Mouse (Mus musculus) induced T-regulatory cell, adult 2 months (primary cell): ENCODE results near the gene March10.

ENCODE experiments used
- DNase-seq: peaks from one replicate; pipeline ENCODE4 v3.0.0-alpha.2; 2012; ENCODE audit warnings: low read depth

The March10 gene

DNA sequence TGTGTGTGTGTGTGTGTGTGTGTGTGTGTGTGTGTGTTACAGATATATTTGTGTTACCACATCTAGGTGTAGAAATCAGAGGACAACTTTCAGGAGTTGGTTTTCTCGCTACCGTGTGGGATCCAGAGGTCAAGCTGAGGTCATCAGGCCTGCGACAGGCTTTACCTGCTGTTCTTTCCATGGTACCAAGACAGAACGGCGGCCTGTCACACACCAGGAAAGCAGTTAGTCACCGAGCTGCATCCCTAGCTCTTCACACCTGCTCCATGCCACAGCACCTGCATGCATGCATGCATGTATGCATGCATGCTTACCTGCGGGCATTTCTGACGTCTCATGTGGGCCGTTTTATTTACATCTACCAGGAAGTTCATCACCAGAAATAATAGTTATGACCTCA lies 9.0 kb upstream of the March10 start:
- DNase-seq: no peak

- DNase-seq: no peak
Measured at GRCm38 (mm10) chr11:105464430-105464967, 8.0 kb upstream of the March10 start.

GRCm38 (mm10) chr11:105459900-105460299 lies 3.4 kb upstream of the March10 start:
- DNase-seq: no peak

- DNase-seq: no peak
Measured at GRCm38 (mm10) chr11:105457041-105457440, 506 bp upstream of the March10 start.

- DNase-seq: no peak
Measured at GRCm38 (mm10) chr11:105455118-105455517, 1.4 kb downstream of the March10 start.

GRCm38 (mm10) chr11:105453084-105453483 lies 3.5 kb downstream of the March10 start:
- DNase-seq: no peak

DNA sequence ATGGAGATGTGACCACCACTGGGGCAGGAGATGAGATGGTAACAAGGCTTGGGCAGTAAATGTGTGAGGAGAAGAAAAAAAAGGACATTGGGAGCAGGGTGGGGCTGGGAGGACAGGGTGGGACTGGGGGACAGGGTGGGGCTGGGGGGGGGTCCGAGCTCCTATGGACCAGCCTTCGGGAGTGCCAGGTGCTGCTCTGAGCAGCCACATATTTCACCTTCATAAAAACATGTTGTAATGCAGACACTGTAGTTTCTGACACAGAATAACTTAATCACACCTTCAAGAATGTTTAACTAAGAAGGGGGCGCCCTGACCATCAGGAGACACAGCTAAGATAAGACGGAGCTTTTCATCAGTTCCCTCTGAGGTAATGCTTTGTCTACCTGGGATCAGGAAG lies 4.0 kb downstream of the March10 start:
- no peak for DNase-seq

DNA sequence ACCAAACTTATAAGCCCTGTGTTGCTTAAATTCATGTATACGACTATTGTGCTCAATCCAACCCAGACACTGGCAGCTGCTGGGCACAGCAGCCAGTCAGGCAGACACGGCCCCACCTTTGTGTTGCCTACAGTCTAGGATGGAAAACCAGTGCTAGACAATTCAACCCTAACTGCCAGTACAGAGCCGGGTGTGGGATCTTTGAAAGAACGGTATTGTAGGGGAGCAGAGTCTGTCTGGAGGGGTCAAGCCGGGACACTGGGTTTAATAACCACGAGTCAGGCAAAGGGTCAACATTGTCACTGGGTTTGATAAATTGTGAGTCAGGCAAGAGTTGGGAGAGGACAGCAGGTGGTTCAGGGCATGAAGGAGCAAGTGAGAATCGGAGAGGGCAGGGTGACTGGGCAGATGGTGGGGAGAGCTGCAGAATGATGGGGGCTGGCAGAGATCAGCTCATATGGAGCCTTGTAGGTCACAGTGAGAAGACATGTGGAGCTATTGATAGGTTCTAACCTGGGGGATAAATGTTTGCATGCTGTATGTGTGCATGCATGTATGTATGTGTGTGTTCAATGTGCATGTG lies 4.9 kb downstream of the March10 start:
- DNase-seq: no peak

DNA sequence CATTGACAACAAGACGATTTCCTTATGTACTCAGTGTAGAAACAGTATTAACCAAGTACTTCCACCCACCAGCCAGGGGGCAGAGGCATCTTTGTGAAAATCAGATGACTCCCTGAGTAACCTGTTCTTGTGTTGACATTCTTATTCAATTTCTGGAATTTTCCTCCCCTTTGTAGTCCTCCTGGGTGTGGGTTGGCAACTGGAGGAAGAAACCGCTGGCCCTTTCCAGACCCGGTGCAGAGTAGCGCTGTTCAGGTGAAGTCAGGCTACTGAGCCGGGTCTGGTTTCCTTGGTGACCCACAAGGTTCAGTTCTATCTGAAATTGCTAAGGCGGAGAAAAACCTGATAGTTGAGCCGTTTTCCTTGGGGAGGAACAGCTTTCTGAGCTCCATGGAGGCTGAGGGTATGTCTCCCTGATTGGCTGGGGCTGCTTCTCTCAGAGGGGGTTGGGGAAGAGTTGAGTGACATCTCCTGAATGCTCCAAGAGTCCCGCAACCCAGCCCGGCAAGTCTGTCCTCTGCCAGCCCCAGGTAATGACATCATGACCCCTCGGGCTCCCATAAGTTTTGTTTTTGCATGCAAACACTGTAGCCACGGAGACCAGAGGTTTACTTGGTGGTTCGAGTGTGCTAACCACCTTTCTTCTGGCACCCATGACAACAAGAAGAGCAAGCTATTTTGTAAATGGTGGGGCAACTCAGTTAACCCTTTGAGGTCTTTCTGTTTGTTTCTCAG lies 6.8 kb downstream of the March10 start:
- no peak for DNase-seq

DNA sequence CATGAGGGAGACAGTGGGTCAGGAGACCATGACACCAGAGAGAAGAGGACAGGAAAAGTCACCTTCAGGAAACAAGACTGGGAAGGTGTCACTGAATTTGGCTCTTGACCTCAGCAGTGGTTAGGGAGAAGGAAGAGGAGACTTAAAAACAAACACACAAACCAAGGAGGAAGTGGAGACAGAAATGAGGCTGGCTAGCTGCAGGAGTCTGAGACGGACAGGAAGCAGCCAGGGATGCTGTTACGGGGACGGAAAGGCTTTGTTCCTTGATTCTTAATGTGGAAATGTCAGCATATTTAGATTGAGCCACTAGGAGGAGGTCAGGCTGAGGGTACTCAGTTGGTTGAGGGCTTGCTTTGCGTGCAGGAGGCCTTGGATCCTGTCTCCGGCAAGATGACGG lies 8.9 kb downstream of the March10 start:
- DNase-seq: no peak

GRCm38 (mm10) chr11:105446221-105446620 lies 10.3 kb downstream of the March10 start:
- no peak for DNase-seq

GRCm38 (mm10) chr11:105445741-105446140 lies 10.8 kb downstream of the March10 start:
- no peak for DNase-seq

DNA sequence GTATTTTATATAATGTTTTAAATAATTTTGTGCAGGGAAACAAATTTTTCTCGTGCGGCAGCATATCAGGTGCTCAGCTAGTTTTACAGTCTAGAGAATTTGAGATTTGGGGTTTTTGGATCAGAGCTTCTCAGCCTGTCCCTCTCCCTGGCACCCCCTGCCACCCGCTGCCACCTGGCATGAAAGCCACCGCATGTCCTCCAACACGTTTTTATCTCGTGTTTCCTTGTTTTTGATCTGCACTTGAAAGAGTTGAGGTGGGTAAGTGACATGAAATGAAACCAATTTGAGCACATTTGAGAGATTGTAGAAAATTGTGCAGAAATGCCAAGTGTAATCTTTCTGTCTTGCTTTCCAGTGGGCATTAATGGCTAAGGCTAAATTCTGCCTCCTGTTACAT lies 11.6 kb downstream of the March10 start:
- DNase-seq: peak; percentile 23

DNA sequence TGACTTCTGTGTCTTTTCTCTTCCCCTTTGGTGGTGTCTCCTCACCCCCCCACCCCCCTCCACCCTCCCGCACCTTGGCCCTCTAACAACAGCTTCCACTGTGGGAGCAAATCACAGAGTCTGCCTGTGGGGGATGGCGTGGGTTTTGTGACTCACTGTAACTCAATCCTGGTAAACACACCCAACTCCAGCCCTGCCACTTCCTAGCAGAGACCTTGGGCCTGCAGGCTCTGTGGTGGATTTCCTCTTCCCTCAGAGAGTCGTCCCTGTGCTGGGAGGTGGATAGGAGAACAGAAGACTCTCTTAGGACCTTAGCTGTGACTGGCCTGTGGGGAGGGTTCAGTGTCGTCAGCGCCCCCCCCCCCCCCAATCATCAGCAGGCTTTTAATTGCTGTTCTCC lies 13.0 kb downstream of the March10 start:
- no peak for DNase-seq

GRCm38 (mm10) chr11:105439796-105440195 lies 16.7 kb downstream of the March10 start:
- DNase-seq: no peak

- no peak for DNase-seq
Measured at GRCm38 (mm10) chr11:105438907-105439306, 17.6 kb downstream of the March10 start.

DNA sequence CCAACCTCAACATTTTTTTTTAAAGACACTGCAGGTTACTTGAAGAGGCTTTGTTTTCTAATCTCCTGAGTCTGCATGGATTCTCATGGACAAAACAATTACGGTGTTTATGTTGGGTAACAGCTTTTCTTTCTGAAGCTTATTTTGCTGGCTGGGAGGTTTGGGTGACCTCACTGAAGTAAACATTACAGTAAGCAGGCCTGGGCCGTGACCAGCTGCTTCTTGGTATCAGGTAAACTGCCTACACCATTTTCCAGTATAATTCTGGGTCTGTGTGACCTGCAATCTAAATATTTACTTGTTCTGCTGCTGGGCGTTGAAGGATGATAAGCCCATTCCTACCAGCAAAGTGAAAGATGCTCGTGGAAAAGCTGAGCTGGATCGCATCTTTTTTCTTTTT lies 30.1 kb downstream of the March10 start:
- DNase-seq: no peak

- no peak for DNase-seq
Measured at GRCm38 (mm10) chr11:105424643-105425042, 31.9 kb downstream of the March10 start.

- DNase-seq: no peak
Measured at GRCm38 (mm10) chr11:105420671-105421450, 35.7 kb downstream of the March10 start.

DNA sequence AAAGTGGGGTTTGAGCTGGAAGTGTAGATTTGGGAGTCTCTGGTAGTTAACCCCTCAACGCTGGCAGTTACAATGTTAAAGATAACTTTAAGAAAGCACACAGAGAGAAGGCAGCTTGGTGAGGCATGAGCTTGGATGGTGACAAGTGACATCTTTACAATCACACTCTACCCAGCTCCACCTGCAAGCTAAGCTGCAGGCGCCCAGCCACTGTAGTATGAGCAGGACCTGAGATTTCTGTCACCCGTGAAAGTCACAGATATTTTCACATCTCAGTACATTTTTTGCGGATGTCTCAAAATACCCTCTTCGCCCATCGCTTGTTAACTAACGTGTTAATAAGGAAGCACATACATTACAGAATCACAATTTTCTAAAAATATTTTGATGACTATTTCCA lies 36.6 kb downstream of the March10 start:
- DNase-seq: no peak

- no peak for DNase-seq
Measured at GRCm38 (mm10) chr11:105414009-105414408, 42.5 kb downstream of the March10 start.

GRCm38 (mm10) chr11:105409408-105409807 lies 47.1 kb downstream of the March10 start:
- DNase-seq: no peak
